17 mouse cellular contexts compared by ENCODE assay signal in genomic region chr10:66743254-66743653, GRCm38 (mm10).
DNase-seq lines count a peak whose midpoint lies in the region; ATAC-seq and TF ChIP-seq lines count a peak whose summit lies in the region.
"Had no signal": no experiment of that assay in that cellular context is flagged by ENCODE, and none has a peak within 500 bp of the region (broad histone marks: within the 10 kb centered on the region; RNA-seq: fewer than 3 reads in every experiment).

No protein-coding gene starts in this region.

- H3K36me3 ChIP-seq in heart, embryonic 10.5 days, result no peaks in the 10 kb centered on the region
- no peaks in the 10 kb centered on the region for H3K36me3 ChIP-seq in stomach, postnatal 0 days (ENCODE audit: control insufficient read depth, insufficient read depth, low read length)
- H3K36me3 ChIP-seq: embryonic facial prominence, embryonic 10.5 days; midbrain, embryonic 10.5 days; stomach, embryonic 15.5 days had no signal

- TF ChIP-seq EP300 in stomach, postnatal 0 days (optimal IDR thresholded peaks at IDR 0.05), result no peak

- H3K9ac ChIP-seq in stomach, postnatal 0 days (ENCODE audit: low read length), result no peak overlapping the region
- H3K9ac ChIP-seq: stomach, embryonic 15.5 days had no signal

- DNase-seq in cerebellum, postnatal 10 days, result peak; percentile 94 to 95
- DNase-seq in cerebellum, adult 11-12 months, result no peak
- DNase-seq in heart, embryonic 10.5 days (ENCODE audit: low spot score), result peak; percentile 39
- no peak for DNase-seq in heart, postnatal 10 days
- DNase-seq in left cerebral cortex, postnatal 4 days, result peak; percentile 87
- DNase-seq in left cerebral cortex, postnatal 10 days (ENCODE audit: extremely low spot score in 1 of 2, low spot score in 2 of 2), result no peak
- no peak for DNase-seq in stomach, postnatal 0 days (ENCODE audit: low spot score)
- no peak for DNase-seq in lung, postnatal 4 days
- DNase-seq: adrenal gland, adult 2 months; cerebellum, adult 11 months; lung, adult 18-20 months; lung, postnatal 36 days; thymus, postnatal 14 days had no signal

- no peak overlapping the region for H3K27ac ChIP-seq in heart, embryonic 10.5 days
- no peak overlapping the region for H3K27ac ChIP-seq in stomach, postnatal 0 days (replicated peaks)
- H3K27ac ChIP-seq: embryonic facial prominence, embryonic 10.5 days; midbrain, embryonic 10.5 days; stomach, embryonic 15.5 days had no signal

- TF ChIP-seq CTCF in stomach, postnatal 0 days (IDR thresholded peaks at IDR 0.05; ENCODE audit: low read depth), result no peak

- WGBS in heart, embryonic 10.5 days, result 85% methylated on average over 6 of the region's 6 CpGs
- WGBS in stomach, postnatal 0 days, result 85% methylated on average over 6 of the region's 6 CpGs

- H3K27me3 ChIP-seq in heart, embryonic 10.5 days (ENCODE audit: insufficient read depth, poor library complexity, severe bottlenecking), result no peaks in the 10 kb centered on the region
- no peaks in the 10 kb centered on the region for H3K27me3 ChIP-seq in stomach, postnatal 0 days (ENCODE audit: control insufficient read depth, insufficient read depth, low read length)
- H3K27me3 ChIP-seq: stomach, embryonic 15.5 days had no signal

- ATAC-seq in stomach, postnatal 0 days (ENCODE audit: low FRiP score, low TSS enrichment), result no peak
- ATAC-seq: CD4-positive, CD25-positive, alpha-beta regulatory T cell, adult 4 months had no signal

- no peaks in the 10 kb centered on the region for H3K9me3 ChIP-seq in heart, embryonic 10.5 days
- no peaks in the 10 kb centered on the region for H3K9me3 ChIP-seq in stomach, postnatal 0 days (ENCODE audit: control insufficient read depth, low read length)
- H3K9me3 ChIP-seq: embryonic facial prominence, embryonic 10.5 days; midbrain, embryonic 10.5 days; stomach, embryonic 15.5 days had no signal

- intact Hi-C loops in heart, postnatal 10 days (cut with DNase I), result no loop called here
- intact Hi-C loops in left cerebral cortex, postnatal 4 days (cut with DNase I), result no loop called here
- intact Hi-C loops in left cerebral cortex, postnatal 10 days (cut with DNase I), result no loop called here

- H3K4me3 ChIP-seq in heart, embryonic 10.5 days, result no peak overlapping the region
- H3K4me3 ChIP-seq in stomach, postnatal 0 days (ENCODE audit: low read depth, low read length), result no peak overlapping the region
- H3K4me3 ChIP-seq: embryonic facial prominence, embryonic 10.5 days; midbrain, embryonic 10.5 days; stomach, embryonic 15.5 days had no signal

- peak overlapping the region; percentile 25; the same call in 1 of the 2 replicates for H3K4me2 ChIP-seq in stomach, postnatal 0 days (replicated peaks; ENCODE audit: low read depth)
- H3K4me2 ChIP-seq: stomach, embryonic 15.5 days had no signal

- no peaks in the 10 kb centered on the region for H3K4me1 ChIP-seq in heart, embryonic 10.5 days
- H3K4me1 ChIP-seq in stomach, postnatal 0 days (replicated peaks; ENCODE audit: control insufficient read depth, insufficient read depth), result no peaks in the 10 kb centered on the region
- H3K4me1 ChIP-seq: embryonic facial prominence, embryonic 10.5 days; stomach, embryonic 15.5 days had no signal

Comparison
In these comparisons a context has a peak if more than half of its experiments do, and no peak if none do; other contexts are left out.
1. DNase-seq: peak in cerebellum, postnatal 10 days (2 of 2), heart, embryonic 10.5 days (single experiment) and left cerebral cortex, postnatal 4 days (single experiment); none in cerebellum, adult 11-12 months (single experiment), heart, postnatal 10 days (0 of 2), left cerebral cortex, postnatal 10 days (0 of 2), stomach, postnatal 0 days (single experiment) and lung, postnatal 4 days (0 of 2).